Mouse (Mus musculus) monocyte, adult 5-6 weeks (primary cell): ENCODE measurements around the gene Arfrp1. TPM values are rescaled to one million over a fixed set of nuclear protein-coding genes. Genes with fewer than 3 reads are reported as not detected.

Source experiments
- ATAC-seq: fragments of 153-309, 156-312 bp; replicated peaks from 2 replicates; pipeline ENCODE4 v1.8.0; 2017; ENCODE audit warnings: mild to moderate bottlenecking; ENCODE audit not compliant: low TSS enrichment, insufficient number of reproducible peaks, severe bottlenecking, poor library complexity, low FRiP score
- total RNA-seq: library from RNA; stranded (forward); fragments of 200-1000, 200-491, 200-594 nt; gene quantifications from 3 replicates; pipeline ENCODE4 v1.2.3, GENCODE M21; 2017

Gene Arfrp1
- total RNA-seq, 1 experiment from 2014 or later: 67.9 TPM

GRCm38 (mm10) chr2:181380251-181380650, 15.0 kb upstream of the Arfrp1 start:
- no peak for ATAC-seq

GRCm38 (mm10) chr2:181379778-181380177, 14.6 kb upstream of the Arfrp1 start, which contains the start of gene Lime1:
TSS of gene Lime1 (plus strand) at chr2:181380078.
- ATAC-seq: no peak

DNA sequence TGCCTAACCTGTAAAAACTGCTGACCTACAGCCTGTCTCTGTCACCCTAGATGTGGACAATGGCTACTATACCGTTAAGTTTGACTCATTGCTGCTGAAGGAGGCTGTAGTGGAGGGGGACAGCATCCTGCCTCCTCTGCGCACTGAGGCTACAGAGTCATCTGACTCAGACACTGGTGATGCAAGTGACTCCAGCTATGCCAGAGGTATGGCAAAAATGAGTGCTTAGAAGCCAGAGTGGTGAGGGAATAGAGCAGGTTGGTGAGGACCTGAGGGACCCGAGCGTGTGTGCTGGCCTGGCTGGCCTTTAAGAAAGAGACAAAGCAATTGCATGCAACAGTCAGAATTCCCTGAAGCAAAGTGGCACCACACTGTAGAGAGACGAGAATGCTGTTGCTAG, 13.5 kb upstream of the Arfrp1 start:
- no peak for ATAC-seq

GRCm38 (mm10) chr2:181377230-181377629, 12.0 kb upstream of the Arfrp1 start:
- no peak for ATAC-seq

GRCm38 (mm10) chr2:181375787-181376186, 10.6 kb upstream of the Arfrp1 start:
- no peak for ATAC-seq

- no peak for ATAC-seq
These were observed 4.8 kb upstream of the Arfrp1 start for GRCm38 (mm10) chr2:181370001-181370400.

DNA sequence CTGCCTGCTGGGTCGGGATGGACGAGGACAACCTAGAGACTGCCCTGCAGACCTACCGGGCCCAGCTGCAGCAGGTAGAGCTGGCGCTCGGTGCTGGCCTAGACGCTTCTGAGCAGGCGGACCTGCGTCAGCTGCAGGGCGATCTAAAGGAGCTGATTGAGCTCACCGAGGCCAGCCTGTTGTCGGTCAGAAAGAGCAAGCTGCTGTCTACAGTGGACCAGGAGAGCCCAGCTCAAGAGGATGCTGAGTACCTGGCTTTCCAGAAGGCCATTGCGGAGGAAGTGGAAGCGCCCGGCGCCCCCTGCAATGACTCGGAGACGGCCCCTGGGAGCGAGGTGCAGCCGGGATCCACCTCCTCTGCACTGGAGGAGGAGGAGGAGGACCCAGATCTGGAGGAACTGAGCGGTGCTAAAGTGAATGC, 461 bp upstream of the Arfrp1 start:
- ATAC-seq: peak; percentile 33

DNA sequence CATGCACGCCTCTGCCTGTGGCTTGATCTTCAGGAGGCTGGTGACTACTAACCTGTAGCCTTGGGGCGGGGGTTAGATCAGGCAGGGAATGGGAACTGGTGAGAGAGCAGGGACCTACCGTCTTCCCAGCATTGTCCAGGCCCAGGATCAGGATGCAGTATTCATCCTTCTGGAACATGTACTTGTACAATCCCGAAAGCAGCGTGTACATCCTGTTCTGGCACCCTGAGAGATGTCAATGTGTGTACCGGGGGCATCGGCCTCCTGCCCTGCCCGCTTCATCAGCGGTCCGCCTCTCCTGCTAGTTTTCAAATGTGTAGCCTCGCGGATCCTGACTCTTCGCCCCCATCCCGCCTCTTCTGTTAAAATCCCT, 731 bp downstream of the Arfrp1 start:
- ATAC-seq: no peak

DNA sequence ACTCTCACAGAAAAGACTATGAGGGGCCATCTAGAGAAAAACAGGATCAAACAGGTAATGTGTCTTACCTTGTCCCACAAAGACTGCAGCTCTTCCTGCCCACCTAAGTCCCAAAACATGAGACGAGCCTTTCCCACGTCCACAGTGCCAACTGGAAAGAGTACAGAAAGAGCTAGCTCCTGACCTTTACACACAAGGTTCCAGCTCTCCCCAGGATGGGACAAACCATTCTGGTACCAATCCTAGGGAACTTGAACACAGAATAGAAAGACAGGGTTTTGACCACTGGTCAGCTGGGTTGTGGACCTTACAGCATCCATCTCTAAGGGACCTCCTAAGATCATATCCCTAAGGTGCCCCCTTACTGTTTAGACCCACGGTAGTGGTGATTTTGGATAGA, 1.3 kb downstream of the Arfrp1 start:
- no peak for ATAC-seq

GRCm38 (mm10) chr2:181356780-181357179, 8.4 kb downstream of the Arfrp1 start:
- ATAC-seq: no peak

DNA sequence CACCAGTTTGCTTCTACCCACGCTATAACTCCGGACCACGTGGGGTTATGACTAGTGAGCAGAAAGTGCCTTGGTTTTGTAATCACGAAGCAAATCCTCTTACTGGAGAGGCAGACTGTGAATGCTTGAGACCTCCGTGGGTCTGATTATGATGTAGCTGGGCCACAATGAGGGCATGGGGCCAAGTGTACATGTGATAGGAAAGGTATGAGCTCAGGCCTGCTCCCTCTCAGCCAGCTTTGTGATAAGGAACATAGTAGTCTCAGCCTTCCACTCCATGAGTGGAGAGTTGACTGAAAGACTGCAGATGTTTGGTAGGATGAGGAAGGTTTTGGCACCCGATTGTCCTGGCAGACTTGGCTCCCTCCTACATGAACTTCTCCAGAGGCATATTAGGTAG, 22.4 kb downstream of the Arfrp1 start:
- ATAC-seq: no peak

- ATAC-seq: no peak
These were observed 24.8 kb downstream of the Arfrp1 start for GRCm38 (mm10) chr2:181340426-181340825.

DNA sequence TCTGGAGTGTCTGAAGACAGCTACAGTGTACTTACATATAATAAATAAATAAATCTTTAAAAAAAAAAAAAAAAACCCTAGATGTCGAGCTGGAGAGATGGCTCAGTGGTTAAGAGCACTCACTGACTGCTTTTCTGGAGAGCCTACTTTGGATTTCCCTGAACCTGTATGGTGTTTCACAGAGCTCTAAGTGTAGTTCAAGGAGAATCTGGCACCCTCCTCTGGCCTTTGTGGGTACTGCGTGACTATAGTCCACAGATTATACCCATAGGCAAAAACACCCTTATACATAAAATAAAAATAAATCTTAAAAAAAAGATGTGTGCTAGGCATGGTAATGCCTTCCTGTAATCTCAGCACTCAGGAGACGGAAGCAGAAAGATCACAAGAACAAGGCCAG, 31.2 kb downstream of the Arfrp1 start:
- ATAC-seq: peak; percentile 84

DNA sequence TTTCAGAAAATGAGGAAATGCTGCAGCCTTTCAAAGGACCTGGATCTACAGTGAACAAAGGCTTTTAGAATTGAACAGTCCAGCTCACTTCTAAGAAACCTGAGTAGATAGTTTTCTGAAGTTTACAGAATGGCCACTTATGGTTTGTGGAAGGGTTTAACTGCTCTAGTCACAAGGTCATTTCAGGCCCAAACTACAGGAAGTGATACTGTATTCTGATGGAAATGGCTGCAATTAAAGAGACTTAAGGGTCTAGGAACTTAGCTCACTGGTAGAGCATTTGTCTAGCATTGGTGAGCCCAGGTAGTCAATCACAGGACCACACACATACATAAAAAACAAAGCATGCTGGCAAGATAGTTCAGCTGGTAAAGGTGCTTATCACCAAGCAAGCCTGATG, 32.7 kb downstream of the Arfrp1 start:
- no peak for ATAC-seq

DNA sequence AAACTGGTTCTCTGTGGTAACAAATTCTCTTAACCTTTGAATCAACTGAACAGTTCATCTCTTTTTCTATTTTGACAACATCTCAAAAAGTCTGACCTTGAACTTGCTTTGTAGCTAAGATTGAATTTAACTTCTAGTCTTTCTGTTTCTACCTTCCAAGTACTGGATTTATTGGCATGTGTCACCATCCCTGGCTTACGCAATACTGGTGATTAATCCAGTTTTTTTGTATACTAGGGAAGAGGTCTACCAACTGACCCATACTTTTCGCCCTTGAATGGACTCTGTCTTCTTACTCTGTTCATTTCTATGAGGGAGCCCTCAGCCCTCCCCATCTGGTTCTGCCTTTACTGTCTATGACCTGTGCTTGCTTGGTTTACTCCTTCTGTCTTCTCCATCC, 39.1 kb downstream of the Arfrp1 start:
- no peak for ATAC-seq

DNA sequence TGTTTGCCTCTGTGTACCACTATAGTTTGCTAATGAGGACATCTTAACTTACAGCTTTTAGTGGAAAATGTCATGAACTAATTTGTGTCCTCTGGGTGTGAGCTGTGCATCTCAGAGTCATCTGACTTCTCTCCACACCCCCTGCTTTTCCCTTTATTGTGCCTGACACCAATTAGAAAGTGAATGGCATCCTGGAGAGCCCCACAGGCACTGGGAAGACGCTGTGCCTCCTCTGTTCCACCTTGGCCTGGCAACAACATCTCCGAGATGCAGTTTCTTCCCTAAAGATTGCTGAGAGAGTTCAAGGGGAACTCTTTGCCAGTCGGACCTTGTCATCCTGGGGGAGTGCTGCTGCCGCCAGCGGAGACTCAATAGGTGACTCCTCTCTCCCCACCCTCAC, 43.1 kb downstream of the Arfrp1 start:
- no peak for ATAC-seq

- ATAC-seq: no peak
These were observed 45.1 kb downstream of the Arfrp1 start for GRCm38 (mm10) chr2:181320103-181320499.

- ATAC-seq: peak; percentile 89
These were observed 45.7 kb downstream of the Arfrp1 start, which contains the start of gene Rtel1 for GRCm38 (mm10) chr2:181319248-181320102. TSS of gene Rtel1 (plus strand) at chr2:181319739.

DNA sequence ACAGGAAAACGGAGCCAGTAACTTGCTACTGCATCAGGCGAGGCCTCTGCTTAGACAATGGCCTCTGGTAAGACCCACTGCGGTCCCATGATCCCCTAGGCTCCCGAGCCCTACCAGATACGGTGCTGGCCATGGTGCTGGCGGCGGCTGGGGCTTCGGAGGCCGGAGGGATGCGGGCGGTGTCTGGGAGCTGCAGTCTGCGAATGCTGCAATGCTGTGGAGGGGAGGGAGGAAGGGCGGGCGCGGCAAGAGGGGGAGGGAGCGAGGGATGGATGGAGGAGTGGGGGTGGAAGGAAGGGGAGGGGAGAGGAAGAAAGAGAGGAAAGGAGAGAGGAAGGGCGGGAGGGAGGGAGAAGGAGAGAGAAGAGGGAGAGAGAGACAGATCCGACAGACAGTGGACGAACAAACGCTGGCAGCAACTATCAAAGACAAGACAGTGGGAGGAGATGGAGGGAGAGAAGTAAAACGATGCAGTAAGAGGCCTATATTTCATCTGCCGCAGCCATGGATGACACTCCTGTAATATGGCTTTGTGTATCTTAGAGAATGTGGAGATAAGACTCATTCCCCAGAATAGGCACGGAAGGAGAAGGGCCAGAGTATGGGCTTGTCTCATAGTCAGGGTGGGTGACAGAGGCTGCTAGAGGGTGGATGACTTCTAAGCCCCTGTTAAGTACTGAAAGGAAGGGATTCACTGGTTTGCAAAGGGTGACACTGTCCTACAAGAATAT, 51.0 kb downstream of the Arfrp1 start, which contains the start of gene Stmn3:
Gene Stmn3, minus strand, starts transcription at position 421 of the 731 bp plus-strand sequence.
- no peak for ATAC-seq
